Mouse (Mus musculus) olfactory bulb, adult 2 months (tissue): ENCODE data around the gene Mrm3.

Source experiments
- CTCF ChIP-seq: fragments of 200-500 bp; IDR thresholded peaks from 2 replicates; pipeline ENCODE4 v1.5.1; 2012; ENCODE audit warnings: low read depth, mild to moderate bottlenecking, low read length, moderate library complexity; ENCODE audit not compliant: insufficient read depth
- POLR2A ChIP-seq: fragments of 200-500 bp; IDR thresholded peaks from 2 replicates; pipeline ENCODE4 v1.6.1; 2012; ENCODE audit warnings: mild to moderate bottlenecking, low read depth, low read length, moderate library complexity; ENCODE audit not compliant: insufficient read depth

GRCm38 (mm10) chr11:76287301-76287700 lies 43.8 kb downstream of the Mrm3 start:
- TF ChIP-seq CTCF (no peak), POLR2A (no peak)
